Mouse (Mus musculus) stomach, postnatal 0 days (tissue): Measurements from ENCODE around the gene Vps41.

ENCODE experiments used
- CTCF ChIP-seq: IDR thresholded peaks from 2 replicates; pipeline ENCODE4 v1.5.1; 2016; ENCODE audit warnings: antibody characterized with exemption, low read depth, mild to moderate bottlenecking, moderate library complexity
- EP300 ChIP-seq: optimal IDR thresholded peaks from 2 replicates; pipeline ENCODE3; 2016; ENCODE audit warnings: antibody characterized with exemption

- TF ChIP-seq EP300 (no peak), CTCF (no peak)
Observed at GRCm38 (mm10) chr13:18761452-18761851, 44.4 kb downstream of the Vps41 start.
